Mouse (Mus musculus) heart, postnatal 4 days (tissue): ENCODE results near the gene Lbx2. TPM values are rescaled to one million over a fixed set of nuclear protein-coding genes. Genes with fewer than 3 reads are reported as not detected.

Experiments
- DNase-seq: peaks from one replicate; pipeline ENCODE4 v3.0.0; 2021
- total RNA-seq, 2 experiments: library from RNA; stranded (reverse); gene quantifications; 2 replicates each; pipeline ENCODE4 v1.2.3; 2021

Lbx2 gene
- total RNA-seq, 2 experiments from 2014 or later, result 0.88 TPM; not detected in 1

DNA sequence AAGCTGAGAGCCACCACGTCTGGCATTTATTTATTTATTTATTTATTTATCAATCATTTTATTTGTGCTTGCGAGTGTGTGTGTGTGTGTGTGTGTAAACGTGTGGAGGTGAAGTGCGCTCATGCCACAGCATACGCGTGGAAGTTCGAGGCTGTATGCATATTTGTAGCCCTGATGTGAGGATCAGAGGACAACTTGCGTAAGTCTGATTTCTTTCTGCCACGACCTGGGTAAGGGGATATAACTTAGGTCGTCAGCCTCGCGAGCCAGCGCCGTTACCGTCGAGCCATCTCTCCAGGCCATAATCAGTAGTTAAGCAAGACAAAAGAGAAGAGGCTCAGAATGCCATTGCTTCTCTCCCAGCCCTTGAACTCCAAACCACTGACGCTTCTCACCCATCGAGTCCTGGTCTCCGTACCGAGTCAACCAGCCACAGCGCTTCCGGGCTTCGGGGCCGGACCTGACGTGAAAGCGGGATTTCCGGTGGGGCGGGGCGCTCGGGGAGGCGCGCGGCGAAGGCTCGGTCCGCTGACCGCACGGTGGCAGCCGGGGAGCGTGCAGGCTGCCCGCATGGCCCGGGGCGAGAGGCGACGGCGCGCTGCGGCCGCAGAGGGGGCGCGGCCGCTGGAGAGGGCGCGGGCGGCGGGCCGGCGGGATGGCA, 29.0 kb downstream of the Lbx2 start, which contains the start of gene Mogs:
Mogs (plus strand) TSS at position 486 of the 661 bp plus-strand sequence.
- DNase-seq, result peak; percentile 96

DNA sequence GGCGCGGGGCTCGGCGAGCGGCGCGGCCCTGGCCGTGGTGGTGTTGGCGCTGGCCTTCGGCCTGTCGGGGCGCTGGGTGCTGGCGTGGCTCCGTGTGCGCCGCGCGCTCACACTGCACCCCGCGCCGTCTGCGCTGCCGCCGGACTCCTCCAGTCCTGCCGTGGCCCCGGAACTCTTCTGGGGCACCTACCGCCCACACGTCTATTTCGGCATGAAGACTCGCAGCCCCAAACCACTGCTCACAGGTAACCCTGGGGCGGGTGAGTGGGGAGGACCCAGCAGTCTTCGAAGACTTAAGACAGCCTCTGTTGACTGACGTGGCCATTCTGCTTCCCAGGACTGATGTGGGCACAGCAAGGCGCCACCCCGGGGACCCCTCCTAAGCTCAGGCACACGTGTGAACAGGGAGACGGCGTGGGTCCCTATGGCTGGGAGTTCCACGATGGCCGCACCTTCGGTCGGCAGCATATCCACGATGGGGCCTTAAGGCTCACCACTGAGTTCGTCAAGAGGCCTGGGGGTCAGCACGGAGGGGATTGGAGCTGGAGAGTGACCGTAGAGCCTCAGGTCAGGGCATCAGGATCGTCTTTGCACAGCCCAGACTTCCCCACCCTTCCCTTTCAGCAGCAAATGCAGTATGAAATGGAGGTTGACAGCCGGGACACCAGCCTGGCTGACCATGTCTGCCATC, 29.7 kb downstream of the Lbx2 start:
- no peak for DNase-seq

DNA sequence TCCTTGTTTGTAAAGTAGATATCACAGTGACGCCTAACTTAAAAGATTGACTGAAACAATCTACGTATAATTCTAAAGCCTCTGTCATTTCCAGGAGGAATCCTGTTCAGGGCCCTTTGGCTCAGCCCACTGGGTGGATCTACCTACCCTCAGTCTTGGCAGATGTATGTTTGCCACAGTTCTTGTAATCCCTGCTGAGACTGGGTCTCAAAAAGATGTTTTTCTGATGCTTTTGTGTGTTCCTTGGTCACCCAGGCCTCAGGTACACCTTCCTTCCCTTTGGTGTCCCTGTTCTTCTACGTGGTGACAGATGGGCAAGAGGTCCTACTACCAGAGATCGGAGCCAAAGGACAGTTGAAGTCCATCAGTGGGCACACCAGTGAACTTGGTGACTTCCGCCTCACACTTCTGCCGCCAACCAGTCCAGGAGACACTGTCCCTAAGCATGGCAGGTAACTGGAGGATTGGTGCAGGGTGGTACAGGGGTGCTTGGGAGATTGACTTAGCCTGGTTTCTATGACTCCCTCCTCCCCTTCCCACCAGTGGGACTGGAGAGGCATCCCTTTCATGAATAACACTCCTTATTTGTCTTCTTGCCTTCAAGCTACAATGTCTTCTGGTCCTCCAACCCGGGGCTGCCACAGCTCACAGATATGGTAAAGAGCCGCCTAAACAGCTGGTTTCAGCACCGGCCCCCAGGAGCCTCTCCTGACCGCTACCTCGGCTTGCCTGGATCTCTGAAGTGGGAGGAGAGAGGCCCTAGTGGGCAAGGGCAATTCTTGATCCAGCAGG, 30.4 kb downstream of the Lbx2 start:
- no peak for DNase-seq

DNA sequence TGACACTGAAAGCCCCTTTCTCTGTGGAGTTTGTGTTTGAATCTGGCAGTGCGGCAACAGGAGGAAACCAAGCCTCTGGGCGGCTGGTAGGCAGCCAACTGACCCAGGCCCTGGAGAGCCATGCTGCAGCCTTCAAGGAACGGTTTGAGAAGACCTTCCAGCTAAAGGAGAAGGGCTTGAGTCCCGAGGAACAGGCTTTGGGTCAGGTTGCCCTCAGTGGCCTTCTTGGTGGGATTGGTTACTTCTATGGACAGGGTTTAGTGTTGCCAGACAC, 30.9 kb downstream of the Lbx2 start:
- DNase-seq, result no peak

DNA sequence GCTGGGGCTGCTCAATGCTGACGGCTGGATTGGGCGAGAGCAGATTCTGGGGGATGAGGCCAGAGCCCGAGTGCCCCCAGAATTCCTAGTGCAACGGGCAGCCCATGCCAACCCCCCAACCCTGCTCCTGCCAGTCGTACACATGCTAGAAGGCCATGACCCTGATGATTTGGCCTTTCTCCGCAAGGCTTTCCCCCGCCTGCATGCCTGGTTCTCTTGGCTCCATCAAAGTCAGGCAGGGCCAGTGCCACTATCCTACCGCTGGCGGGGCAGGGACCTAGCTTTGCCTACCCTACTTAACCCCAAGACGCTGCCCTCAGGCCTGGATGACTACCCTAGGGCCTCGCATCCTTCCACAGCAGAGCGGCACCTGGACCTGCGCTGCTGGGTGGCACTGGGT, 31.4 kb downstream of the Lbx2 start:
- no peak for DNase-seq

DNA sequence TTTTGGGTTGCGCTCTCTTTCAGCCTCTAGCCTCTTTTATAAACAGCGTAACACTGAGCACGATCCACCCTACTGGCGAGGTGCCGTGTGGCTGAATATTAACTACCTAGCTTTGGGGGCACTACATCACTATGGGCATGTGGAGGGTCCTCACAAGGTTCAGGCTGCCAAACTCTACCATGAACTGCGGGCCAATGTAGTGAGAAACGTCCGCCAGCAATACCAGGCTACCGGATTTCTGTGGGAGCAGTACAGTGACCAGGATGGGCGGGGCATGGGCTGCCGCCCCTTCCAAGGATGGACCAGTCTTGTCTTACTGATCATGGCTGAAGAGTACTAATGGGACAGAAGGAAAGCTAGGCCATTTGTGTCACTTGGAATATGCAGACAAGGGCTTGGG, 32.2 kb downstream of the Lbx2 start:
- DNase-seq, result no peak

DNA sequence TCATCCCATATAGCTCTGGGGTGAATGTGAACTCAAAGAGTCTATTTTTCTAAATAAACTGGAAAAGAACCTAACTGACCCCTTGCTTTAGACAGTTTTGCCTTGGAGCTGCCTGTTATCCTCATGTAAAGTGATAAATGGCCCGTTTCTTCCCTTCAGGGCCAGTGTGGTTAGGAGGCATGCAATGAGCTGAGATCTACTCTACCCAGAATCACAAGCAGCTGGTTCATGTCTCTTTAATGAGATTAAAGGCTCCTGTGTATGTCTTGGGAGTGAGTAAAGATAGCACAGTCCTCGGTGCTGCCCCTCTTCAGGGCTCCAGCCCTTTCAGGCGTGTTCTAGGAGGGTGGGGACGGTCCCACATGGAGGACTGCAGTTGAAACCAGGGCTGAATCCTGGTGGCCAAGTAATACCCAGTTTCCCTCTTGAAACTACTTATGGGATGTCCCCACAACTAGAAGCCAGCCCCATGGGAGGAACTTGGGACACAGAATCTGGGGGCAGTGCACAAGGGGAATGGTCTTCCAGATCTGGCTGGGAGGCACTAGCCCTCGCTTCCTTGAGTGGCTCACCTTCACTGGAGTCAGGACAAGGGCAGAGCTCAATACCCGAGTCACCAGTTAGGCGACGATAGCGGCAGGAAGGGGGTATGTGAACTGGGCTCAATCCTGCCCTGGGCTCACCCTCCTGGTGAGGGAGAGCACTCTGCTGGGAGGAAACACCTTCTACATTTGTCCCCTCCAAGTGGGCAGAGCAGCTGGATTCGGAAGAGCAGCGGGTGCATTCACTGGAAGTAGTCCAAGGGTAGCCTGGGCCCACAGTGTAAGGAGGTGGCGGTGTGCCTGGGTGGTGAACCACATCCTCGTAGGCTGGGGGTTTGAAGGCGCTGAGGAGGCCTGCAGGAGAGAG, 32.9 kb downstream of the Lbx2 start:
- DNase-seq, result no peak

DNA sequence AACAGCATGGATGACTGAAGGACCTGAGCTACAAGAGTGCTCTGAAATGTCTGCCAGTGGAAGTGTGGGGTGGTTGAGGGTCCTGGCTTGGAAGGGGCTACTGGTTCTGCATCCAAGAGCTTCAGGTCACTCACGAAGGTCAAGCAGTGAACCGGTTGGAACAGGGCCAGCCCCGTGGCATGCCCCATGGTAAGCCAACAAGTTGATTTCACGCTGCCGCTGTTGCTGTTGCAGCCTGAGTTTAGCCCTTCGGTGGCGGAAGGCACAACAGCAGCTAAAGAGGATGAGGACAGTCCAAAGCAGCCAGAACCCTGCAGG, 33.5 kb downstream of the Lbx2 start:
- DNase-seq, result peak; percentile 33

DNA sequence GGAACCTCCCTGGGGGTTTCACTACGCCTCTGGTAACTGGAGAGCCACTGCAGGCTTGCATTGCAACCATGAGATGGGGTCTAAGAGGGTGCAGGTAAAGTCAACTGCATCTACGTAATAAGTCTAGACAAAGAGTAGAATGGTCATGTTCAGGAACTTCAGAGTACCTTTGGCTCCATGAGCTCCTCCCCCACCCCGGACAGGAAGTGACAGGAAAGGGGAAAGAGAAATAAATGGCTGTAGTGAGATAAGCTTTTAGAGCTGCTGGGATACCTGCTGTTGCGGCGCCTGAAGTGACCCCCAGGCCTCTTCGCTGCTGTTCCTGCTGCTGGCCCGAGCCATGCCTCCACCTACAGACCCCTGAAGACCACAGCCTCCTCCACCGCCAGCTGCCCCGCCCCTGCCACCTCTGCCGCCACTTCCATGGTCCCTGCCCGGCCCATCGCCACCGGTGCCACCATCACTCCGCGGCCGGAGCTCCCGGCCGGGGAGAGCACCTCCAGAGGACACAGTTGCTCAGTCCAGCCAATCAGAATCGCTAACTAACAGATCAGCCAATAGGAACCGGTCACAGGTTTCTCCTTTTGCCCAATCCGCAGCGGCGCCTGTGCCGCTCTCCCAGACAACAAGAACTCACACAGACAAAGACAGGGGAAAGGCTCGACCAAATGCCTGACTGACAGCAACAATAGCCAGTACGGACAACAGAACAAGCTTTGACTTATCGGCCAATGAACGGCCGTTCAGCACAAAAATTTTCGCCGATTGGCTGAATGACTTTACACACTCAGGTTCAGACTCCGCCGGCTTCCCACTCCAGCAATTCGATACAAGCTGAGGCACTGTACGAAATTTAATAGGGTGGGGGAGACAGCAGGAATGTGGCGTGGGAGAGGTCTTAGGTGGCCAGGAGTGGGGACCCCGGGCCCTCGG, 35.0 kb downstream of the Lbx2 start, which contains the start of gene Wbp1:
Wbp1 (minus strand) TSS at position 630 of the 933 bp plus-strand sequence.
- peak; percentile 94 for DNase-seq

DNA sequence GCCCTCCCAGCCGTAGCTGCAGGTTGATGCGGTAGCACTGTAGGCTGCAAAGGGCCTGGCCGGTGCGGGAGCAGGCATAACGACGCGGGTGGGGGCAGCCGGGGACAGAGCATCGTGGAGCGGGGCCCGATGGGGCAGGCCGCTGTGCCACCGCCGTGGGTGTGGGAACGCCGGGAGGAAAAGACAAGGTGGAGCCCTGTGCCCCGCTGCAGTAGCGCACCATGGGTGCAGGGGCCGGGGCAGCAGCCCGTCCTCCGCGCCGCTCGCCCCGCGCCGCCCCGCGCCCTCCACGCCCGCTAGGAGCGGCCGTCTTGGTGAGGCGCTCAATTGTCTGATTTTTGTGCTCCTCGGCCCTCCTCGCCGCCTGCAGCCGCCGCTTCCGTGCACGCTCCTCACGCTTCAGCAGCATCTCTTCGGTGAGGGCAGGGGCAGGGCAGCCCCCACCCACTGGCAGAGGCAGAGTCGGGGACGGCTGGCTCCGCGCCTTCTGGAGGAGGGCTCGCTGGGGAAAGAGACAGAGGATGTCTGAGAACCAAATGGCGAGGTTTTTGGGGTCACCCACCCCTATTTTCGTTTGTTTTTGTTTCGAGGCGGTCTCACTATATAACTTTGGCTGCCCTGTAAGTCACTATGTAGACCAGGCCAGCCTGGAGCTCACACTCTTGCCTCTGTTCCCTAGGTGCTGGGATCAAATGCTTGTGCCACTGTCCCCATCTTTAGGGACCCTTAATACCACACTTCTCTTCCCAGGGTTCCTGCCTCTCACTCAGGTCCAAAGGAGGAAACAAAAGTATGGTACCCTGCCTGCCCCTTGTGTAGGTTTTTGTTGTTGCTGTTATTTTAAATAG, 35.9 kb downstream of the Lbx2 start:
- DNase-seq, result no peak

DNA sequence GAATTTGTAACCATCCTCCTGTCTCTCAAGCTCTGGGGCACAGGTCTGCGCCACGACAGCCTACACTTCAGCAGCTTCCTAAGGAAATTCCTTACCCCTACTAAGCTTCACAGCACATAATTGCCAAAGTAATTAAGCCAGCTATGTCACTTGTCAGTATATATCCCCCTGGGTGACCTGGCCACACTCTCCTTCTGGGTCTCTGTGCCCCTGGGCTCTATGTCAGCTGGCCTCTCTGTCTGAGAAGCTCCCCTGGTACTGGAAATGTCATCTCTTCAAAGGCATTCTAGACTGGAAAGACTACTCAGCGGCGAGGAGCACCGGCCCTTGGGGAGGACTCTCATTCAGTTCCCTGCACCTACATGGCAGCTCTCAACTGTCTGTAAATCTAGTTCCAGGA, 36.8 kb downstream of the Lbx2 start:
- DNase-seq, result no peak

DNA sequence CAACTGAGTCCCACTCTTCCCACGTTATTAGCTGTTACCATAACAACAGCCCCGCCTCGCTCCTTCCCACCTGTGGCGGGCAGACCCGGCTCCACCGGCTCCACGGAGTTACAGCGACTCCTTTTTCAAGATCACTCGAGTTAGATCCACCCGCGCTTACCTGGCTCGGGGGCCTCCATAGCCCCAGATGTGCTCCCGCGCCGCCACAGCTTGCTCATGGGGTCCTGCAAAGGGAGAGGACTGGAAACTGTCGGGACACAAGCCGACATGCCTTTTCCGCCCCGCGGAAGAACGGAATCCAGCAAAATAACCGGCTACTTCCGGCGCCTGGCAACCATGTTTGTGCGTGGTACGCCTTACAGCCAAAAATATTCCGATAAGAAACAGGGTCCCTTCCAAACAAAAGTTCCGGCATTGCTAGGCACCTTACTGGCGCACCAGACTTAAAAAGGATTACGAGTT, 38.7 kb downstream of the Lbx2 start:
- DNase-seq, result peak; percentile 94

DNA sequence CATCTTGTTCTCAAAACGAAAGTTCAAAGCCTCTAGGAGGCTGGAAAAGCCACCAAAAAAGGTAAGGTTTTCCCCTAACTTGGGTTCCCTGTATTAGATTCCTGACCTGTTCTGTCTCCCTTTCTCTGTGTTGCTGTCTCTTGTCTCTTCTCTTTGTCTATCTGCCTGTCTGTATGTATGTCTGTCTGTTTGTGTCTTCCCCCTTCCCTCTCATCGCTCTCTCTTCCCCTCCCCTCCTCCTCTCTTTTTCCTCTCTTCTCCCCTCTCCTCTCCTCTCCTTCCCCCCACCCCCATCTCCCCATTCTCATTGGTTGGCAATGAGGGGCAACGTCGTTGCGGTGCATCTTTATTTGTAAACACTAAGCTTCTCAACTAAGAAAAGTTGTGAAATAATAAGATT, 39.2 kb downstream of the Lbx2 start, which contains the start of gene Ino80b:
Ino80b (minus strand) TSS at position 101 of the 400 bp plus-strand sequence.
- no peak for DNase-seq

DNA sequence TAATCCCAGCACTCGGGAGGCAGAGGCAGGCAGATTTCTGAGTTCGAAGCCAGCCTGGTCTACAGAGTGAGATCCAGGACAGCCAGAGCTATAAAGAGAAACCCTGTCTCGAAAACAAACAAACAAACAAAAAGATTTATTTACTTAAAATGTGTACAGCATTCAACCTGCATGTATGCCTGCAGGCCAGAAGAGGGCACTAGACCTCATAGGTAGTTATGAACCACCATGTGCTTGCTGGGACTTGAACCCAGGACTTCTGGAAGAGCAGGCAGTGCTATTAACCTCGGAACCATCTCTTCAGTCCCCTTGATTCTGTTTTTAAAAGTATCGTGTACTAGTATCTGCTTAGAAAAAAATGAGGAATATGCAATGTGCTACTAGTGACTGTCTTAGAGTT, 41.3 kb downstream of the Lbx2 start:
- DNase-seq, result no peak

DNA sequence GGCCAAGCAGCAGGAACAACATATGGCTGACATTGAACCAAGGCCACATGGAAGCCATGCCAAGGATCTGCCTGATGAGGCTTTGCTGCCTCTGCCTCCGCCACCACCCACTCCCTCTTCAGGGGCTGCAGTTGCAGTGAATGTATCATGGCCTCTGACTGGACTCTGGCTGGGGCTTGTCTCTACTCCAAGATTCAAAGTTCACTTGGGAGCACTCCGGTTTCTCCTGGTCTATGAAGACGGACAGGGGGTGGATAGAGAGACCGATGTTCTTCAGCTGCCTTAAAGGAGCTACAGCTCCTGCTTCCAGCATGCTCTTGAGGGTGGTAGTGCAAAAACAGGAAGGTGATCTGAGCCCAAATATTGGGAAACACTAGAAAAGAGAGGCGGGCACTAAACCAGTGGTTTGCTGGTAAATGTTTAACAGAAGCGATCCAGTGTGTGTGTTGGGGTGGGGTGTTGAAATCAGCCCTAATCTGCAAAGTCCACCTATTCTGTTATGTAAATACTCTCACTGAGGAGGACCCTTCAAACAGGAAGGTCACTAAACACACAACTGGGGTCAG, 45.4 kb downstream of the Lbx2 start:
- peak; percentile 42 for DNase-seq

DNA sequence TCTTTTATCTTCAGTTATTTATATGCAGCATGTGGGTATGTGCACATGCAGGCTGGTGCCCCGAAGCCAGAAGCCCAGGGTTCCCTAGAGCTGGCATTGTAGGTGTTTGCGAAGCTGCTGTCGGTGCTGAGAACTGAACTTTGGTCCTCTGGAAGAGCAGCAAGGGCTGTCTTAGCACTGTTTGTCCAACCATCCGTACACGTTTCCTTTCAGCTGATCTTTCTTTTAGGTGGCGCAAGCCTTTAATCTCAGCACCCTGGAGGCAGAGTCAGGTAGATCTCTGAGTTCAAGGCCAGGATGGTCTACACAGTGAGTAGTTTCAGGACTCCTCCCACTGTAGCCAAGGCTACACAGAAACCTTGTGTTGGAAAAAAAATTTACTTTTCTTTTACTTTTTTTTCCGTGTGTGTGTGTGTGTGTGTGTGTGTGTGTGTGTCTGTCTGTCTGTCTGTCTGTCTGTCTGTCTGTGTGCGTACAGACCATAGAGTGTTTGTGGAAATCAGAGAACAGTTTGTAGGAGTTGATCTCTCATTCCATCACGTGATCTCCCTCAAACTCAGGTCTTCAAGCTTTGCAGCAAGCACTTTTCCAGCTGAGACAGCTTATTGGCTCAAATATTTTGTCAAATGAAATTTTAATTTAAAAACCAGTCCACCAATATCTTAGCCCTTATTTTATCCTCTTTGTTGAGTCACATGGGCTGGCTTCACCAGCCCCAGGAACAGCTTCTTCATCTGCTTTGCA, 46.2 kb downstream of the Lbx2 start:
- no peak for DNase-seq

DNA sequence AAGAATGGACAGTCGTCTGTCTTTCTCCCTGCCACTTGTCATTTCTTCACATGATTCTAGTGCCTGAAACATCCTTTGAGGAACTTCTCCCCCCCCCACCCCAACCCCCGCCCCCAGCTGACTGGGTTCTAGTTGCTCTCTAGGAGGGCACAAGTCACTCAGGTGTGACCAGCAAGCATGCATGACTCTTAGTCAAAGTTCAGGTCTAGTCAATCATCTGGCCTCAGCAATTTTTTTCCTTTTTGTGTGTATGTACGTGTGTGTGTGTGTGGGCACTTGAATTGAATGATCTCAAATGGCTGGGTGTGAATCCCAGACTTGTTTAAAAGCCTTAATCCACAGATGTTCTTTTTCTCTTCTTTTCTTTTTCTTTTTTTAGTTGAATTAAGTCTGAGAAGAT, 48.1 kb downstream of the Lbx2 start:
- no peak for DNase-seq

DNA sequence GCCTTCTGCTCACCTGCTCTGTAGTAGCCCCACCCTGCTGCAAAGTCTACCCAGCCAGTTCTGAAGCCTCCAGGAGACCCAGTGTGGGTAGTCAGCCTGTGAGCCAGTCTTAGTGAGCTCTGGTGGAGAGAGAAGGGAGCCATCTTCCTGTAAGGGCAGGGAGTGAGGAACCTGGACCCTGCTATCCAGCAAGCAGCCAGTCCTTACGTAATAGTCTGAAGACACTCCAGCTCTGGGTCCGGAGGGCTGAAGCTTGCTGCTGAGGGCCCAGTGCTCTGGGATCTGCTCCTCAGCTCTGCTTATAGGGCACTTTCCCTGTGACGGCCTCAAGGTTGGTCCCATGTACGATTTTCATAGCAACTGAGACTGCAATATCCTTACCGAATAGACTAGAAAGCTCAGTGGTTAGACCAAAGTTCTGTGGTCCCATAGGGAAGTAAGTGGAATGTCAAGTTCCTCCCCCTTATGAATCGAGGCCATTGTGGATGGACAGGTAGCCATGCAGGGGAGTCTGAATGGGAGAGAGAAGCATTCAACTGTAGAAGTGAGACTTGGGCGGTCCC, 48.9 kb downstream of the Lbx2 start, which contains the start of gene Rtkn:
Rtkn (plus strand) TSS at position 513 of the 563 bp plus-strand sequence.
- DNase-seq, result no peak
